Mouse (Mus musculus): Measurements from ENCODE around the gene Ehbp1l1. TPM values are rescaled to one million over a fixed set of nuclear protein-coding genes. Genes with fewer than 3 reads are reported as not detected.

Ehbp1l1 gene
- total and polyA plus RNA-seq, 3 experiments: 30.4 to 62.6 (median 57.0) TPM

- peaks cover 4% of the 10 kb centered on the region for H3K9me3 ChIP-seq (replicated peaks; ENCODE audit: low read length)
- dilution Hi-C loops (cut with MboI; ENCODE audit: extremely low pct_ligation_motif_present, extremely low pct_unique_long_range_greater_than_20kb, low sequenced_read_pairs): no loop called here
- peaks cover 6 to 21% of the 10 kb centered on the region in 2 experiments for H3K4me1 ChIP-seq (ENCODE audit: control insufficient read depth in 1 of 2, insufficient read depth in 2 of 2)
- H3K79me2 ChIP-seq (replicated peaks; ENCODE audit: control insufficient read depth, extremely low read depth, insufficient read depth, poor library complexity, severe bottlenecking): peaks cover 13% of the 10 kb centered on the region
- peak within 1 kb of the TSS; percentile 70 for H3K9ac ChIP-seq (ENCODE audit: insufficient read depth, low read depth)
- peak within 1 kb of the TSS; percentile 12 for H3K27ac ChIP-seq (ENCODE audit: insufficient read depth, low read depth)
- peaks cover 30 to 42% of the 10 kb centered on the region in 2 experiments for H3K36me3 ChIP-seq (replicated peaks in 1 of 2; ENCODE audit: control insufficient read depth in 1 of 2, insufficient read depth in 1 of 2, low read length in 1 of 2)
- peak; percentile 68 for DNase-seq (ENCODE audit: extremely low read depth)
- peak within 1 kb of the TSS; percentile 68 for H3K4me2 ChIP-seq (ENCODE audit: insufficient read depth, low read depth, poor library complexity, severe bottlenecking)
- in situ Hi-C loops (cut with MboI; ENCODE audit: low pct_ligation_motif_present, low pct_unique_long_range_greater_than_20kb, low sequenced_read_pairs): loop anchor here (5.0 kb wide), 1 partner anchor 64 kb away; no protein-coding TSS in a partner anchor
- no peaks in the 10 kb centered on the region for H3K27me3 ChIP-seq (replicated peaks)
- peak within 1 kb of the TSS; percentile 77 to 88 (median 85) for H3K4me3 ChIP-seq (replicated peaks in 1 of 3; ENCODE audit: low read depth in 2 of 3, low read length in 2 of 3, poor library complexity in 1 of 3)
- TF ChIP-seq MXI1 (IDR thresholded peaks at IDR 0.05; ENCODE audit: low read depth, low read length): no peak; the same call in 1 of the 2 replicates
- no peak for TF ChIP-seq JUN (IDR thresholded peaks at IDR 0.05; ENCODE audit: insufficient read depth, low read depth, low read length)
- TF ChIP-seq MEF2A (IDR thresholded peaks at IDR 0.05; ENCODE audit: borderline replicate concordance, low read depth, low read length): no peak
- TF ChIP-seq UBTF (IDR thresholded peaks at IDR 0.05; ENCODE audit: low read depth, low read length): peak; percentile 99
- TF ChIP-seq MYC (IDR thresholded peaks at IDR 0.05; ENCODE audit: low read depth, low read length): no peak
- no peak for TF ChIP-seq RAD21 (IDR thresholded peaks at IDR 0.05; ENCODE audit: low read depth, low read length)
- TF ChIP-seq GABPA (IDR thresholded peaks at IDR 0.05; ENCODE audit: insufficient replicate concordance, low read depth, low read length): no peak
- TF ChIP-seq POLR2AphosphoS2 (IDR thresholded peaks at IDR 0.05; ENCODE audit: low read depth, low read length): no peak
- TF ChIP-seq IRF4 (IDR thresholded peaks at IDR 0.05; ENCODE audit: low read depth, low read length): peak; percentile 38; the same call in 1 of the 2 replicates
- peak; percentile 59; the same call in 1 of the 2 replicates for TF ChIP-seq MAX (IDR thresholded peaks at IDR 0.05; ENCODE audit: low read length)
- peak; percentile 84; the same call in 1 of the 2 replicates for TF ChIP-seq SIN3A (IDR thresholded peaks at IDR 0.05; ENCODE audit: low read length)
- peak; percentile 86 for TF ChIP-seq USF1 (IDR thresholded peaks at IDR 0.05; ENCODE audit: low read depth, low read length)
- no peak for TF ChIP-seq ETS1 (conservative IDR thresholded peaks at IDR 0.05; ENCODE audit: low read depth, low read length)
- no peak for TF ChIP-seq CTCF (conservative IDR thresholded peaks at IDR 0.05 in 1 of 2, IDR thresholded peaks at IDR 0.05 in 1 of 2; ENCODE audit: low read depth in 2 of 2, low read length in 2 of 2)
- no peak for TF ChIP-seq TBP (conservative IDR thresholded peaks at IDR 0.05; ENCODE audit: low read depth, low read length)
- TF ChIP-seq ZNF384 (IDR thresholded peaks at IDR 0.05; ENCODE audit: low read depth, low read length): 0 out of 2 replicates have a peak, but pooled peaks have one; percentile 17
- TF ChIP-seq KAT2A (IDR thresholded peaks at IDR 0.05; ENCODE audit: insufficient replicate concordance, low read length): 0 out of 2 replicates have a peak, but pooled peaks have one; percentile 37
- TF ChIP-seq USF2 (conservative IDR thresholded peaks at IDR 0.05; ENCODE audit: low read depth, low read length): peak; percentile 70
- TF ChIP-seq ELF1 (IDR thresholded peaks at IDR 0.05; ENCODE audit: low read depth, low read length): peak; percentile 70
- peak; percentile 81 for TF ChIP-seq POLR2A (IDR thresholded peaks at IDR 0.05; ENCODE audit: low read depth, low read length)
- peak; percentile 68; the same call in 1 of the 2 replicates for TF ChIP-seq ZMIZ1 (IDR thresholded peaks at IDR 0.05; ENCODE audit: low read depth, low read length)
- TF ChIP-seq PAX5 (IDR thresholded peaks at IDR 0.05; ENCODE audit: low read length): no peak
- no peak for TF ChIP-seq JUND (conservative IDR thresholded peaks at IDR 0.05; ENCODE audit: low read depth, low read length)
- TF ChIP-seq CHD1 (IDR thresholded peaks at IDR 0.05; ENCODE audit: low read depth, low read length): no peak
- peak; percentile 20; the same call in 1 of the 2 replicates for TF ChIP-seq MAZ (IDR thresholded peaks at IDR 0.05; ENCODE audit: low read depth, low read length)
- no peak for TF ChIP-seq E2F4 (IDR thresholded peaks at IDR 0.05; ENCODE audit: insufficient replicate concordance, low read depth, low read length)
- peak; percentile 78 for TF ChIP-seq NELFE (IDR thresholded peaks at IDR 0.05; ENCODE audit: low read depth, low read length)
- TF ChIP-seq HCFC1 (IDR thresholded peaks at IDR 0.05; ENCODE audit: low read depth, low read length): peak; percentile 72
- no peak for TF ChIP-seq ZC3H11A (IDR thresholded peaks at IDR 0.05; ENCODE audit: low read depth, low read length)
- TF ChIP-seq EP300 (IDR thresholded peaks at IDR 0.05; ENCODE audit: low read length): no peak
- no peak for TF ChIP-seq NRF1 (IDR thresholded peaks at IDR 0.05; ENCODE audit: low read depth, low read length)
- peak; percentile 45; the same call in 1 of the 2 replicates for TF ChIP-seq BHLHE40 (IDR thresholded peaks at IDR 0.05; ENCODE audit: low read depth, low read length)
- no peak; the same call in 1 of the 2 replicates for TF ChIP-seq CHD2 (IDR thresholded peaks at IDR 0.05; ENCODE audit: low read length)
- TF ChIP-seq SMC3 (IDR thresholded peaks at IDR 0.05; ENCODE audit: low read depth, low read length): no peak
- TF ChIP-seq MAFK (IDR thresholded peaks at IDR 0.05; ENCODE audit: insufficient replicate concordance, low read length): no peak
- peak; percentile 39; the same call in 1 of the 2 replicates for TF ChIP-seq TCF12 (IDR thresholded peaks at IDR 0.05; ENCODE audit: low read depth, low read length)
- TF ChIP-seq ZKSCAN1 (IDR thresholded peaks at IDR 0.05; ENCODE audit: borderline replicate concordance, low read depth, low read length): peak; percentile 17; the same call in 1 of the 2 replicates
Measured at GRCm38 (mm10) chr19:5770925-5771860, 45.1 kb upstream of the Ehbp1l1 start, which contains the start of gene Scyl1. Gene Scyl1 (minus strand): TSS chr19:5771419.
